Mouse (Mus musculus): ENCODE results near the gene Spag6. TPM values are rescaled to one million over a fixed set of nuclear protein-coding genes. Genes with fewer than 3 reads are reported as not detected.
A peak's percentile ranks its signal among the peaks of the same experiment; 100 is the strongest.

Spag6 gene
- polyA plus RNA-seq, 1 experiment from 2014 or later = not detected

GRCm38 (mm10) chr2:18689064-18689921, 4.5 kb upstream of the Spag6 start:
- H3K9ac ChIP-seq = peak overlapping the region; percentile 64; the same call in 1 of the 2 replicates
- peak overlapping the region; percentile 45 for H3K4me3 ChIP-seq
- H3K36me3 ChIP-seq = peaks cover 3% of the 10 kb centered on the region
- peaks cover 27% of the 10 kb centered on the region for H3K4me1 ChIP-seq (replicated peaks)
- H3K9me3 ChIP-seq = no peaks in the 10 kb centered on the region
- peak overlapping the region; percentile 74 for H3K4me2 ChIP-seq
- no peak overlapping the region for H3K27ac ChIP-seq (replicated peaks)
- ATAC-seq (ENCODE audit: low read depth) = peak; percentile 36
- under 1% methylated on average over 51 of the region's 51 CpGs for WGBS
- H3K27me3 ChIP-seq = peaks cover 84% of the 10 kb centered on the region

- ATAC-seq (ENCODE audit: low read depth) = peak; percentile 70
- Histone ChIP-seq H3K27ac (replicated peaks) (no peak overlapping the region), H3K9ac (peak overlapping the region; percentile 64), H3K4me3 (peak overlapping the region; percentile 45), H3K9me3 (no peaks in the 10 kb centered on the region), H3K36me3 (no peaks in the 10 kb centered on the region), H3K4me1 (replicated peaks) (peaks cover 32% of the 10 kb centered on the region), H3K27me3 (peaks cover 84% of the 10 kb centered on the region), H3K4me2 (peak overlapping the region; percentile 74)
- WGBS = under 1% methylated on average over 58 of the region's 58 CpGs
Measured at GRCm38 (mm10) chr2:18690055-18690691, 3.7 kb upstream of the Spag6 start.

GRCm38 (mm10) chr2:18690756-18691155, 3.1 kb upstream of the Spag6 start:
- H3K4me2 ChIP-seq = peak overlapping the region; percentile 74
- WGBS = 1% methylated on average over 9 of the region's 9 CpGs
- peak overlapping the region; percentile 45 for H3K4me3 ChIP-seq
- ATAC-seq (ENCODE audit: low read depth) = no peak
- peaks cover 86% of the 10 kb centered on the region for H3K27me3 ChIP-seq
- no peak overlapping the region for H3K9ac ChIP-seq
- no peaks in the 10 kb centered on the region for H3K36me3 ChIP-seq
- no peaks in the 10 kb centered on the region for H3K9me3 ChIP-seq
- H3K27ac ChIP-seq (replicated peaks) = no peak overlapping the region
- H3K4me1 ChIP-seq (replicated peaks) = peaks cover 32% of the 10 kb centered on the region

GRCm38 (mm10) chr2:18692031-18692430, 1.8 kb upstream of the Spag6 start:
- H3K36me3 ChIP-seq = no peaks in the 10 kb centered on the region
- no peaks in the 10 kb centered on the region for H3K9me3 ChIP-seq
- no peak overlapping the region for H3K4me3 ChIP-seq
- H3K9ac ChIP-seq = no peak overlapping the region
- H3K27ac ChIP-seq (replicated peaks) = no peak overlapping the region
- H3K4me2 ChIP-seq = no peak overlapping the region
- peaks cover 87% of the 10 kb centered on the region for H3K27me3 ChIP-seq
- ATAC-seq (ENCODE audit: low read depth) = no peak
- peaks cover 32% of the 10 kb centered on the region for H3K4me1 ChIP-seq (replicated peaks)

DNA sequence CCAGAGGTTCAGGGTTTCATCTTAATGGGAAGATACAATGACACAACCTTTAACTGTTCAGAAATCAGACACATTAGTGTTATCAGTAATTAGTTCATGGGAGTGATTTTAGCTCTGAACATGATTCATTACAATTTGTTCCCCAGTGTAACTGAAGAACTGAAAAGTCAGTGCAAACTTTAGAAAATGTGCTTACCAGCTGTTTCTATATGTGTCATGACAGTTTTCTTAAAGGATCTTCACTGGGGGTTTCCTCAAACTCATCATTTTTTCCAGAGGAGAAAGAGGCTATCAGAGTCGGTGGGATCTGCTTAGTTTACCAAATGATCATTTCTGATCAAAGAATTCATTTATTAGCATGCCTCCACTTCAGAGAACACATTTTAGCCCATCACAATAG, 1.3 kb upstream of the Spag6 start:
- no peak for ATAC-seq (ENCODE audit: low read depth)
- Histone ChIP-seq H3K27me3 (peaks cover 84% of the 10 kb centered on the region), H3K9me3 (no peaks in the 10 kb centered on the region), H3K9ac (no peak overlapping the region), H3K27ac (replicated peaks) (no peak overlapping the region), H3K4me3 (no peak overlapping the region), H3K36me3 (no peaks in the 10 kb centered on the region), H3K4me1 (replicated peaks) (peaks cover 32% of the 10 kb centered on the region), H3K4me2 (no peak overlapping the region)
- 0% methylated on average over 1 of the region's 1 CpGs for WGBS

GRCm38 (mm10) chr2:18693491-18693870, 351 bp upstream of the Spag6 start:
- Histone ChIP-seq H3K36me3 (no peaks in the 10 kb centered on the region), H3K4me3 (peak overlapping the region; percentile 51), H3K27ac (replicated peaks) (no peak overlapping the region), H3K9me3 (no peaks in the 10 kb centered on the region), H3K9ac (no peak overlapping the region), H3K4me1 (replicated peaks) (peaks cover 33% of the 10 kb centered on the region), H3K27me3 (peaks cover 83% of the 10 kb centered on the region), H3K4me2 (peak overlapping the region; percentile 88)
- ATAC-seq (ENCODE audit: low read depth) = no peak
- WGBS = 2% methylated on average over 5 of the region's 5 CpGs

DNA sequence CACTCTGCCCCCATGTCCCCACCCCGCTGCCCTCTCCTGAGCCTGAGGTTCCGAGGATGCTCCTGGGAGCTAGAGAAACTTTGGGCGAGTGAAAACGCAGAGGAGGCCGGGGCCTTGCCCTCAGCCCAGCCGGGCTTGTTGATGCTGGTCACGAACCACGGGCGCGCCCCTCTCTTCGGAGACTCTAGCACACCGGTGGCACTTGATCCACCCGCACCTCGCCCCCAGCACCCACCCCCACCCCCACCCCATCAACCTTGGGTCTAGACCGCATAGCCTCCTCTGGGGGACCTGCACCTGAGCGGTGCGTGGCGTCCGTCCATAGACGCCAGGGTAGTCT, 749 bp downstream of the Spag6 start:
- H3K4me3 ChIP-seq = peak overlapping the region; percentile 51
- H3K9ac ChIP-seq = peak overlapping the region; percentile 73
- under 1% methylated on average over 20 of the region's 20 CpGs for WGBS
- H3K27me3 ChIP-seq = peaks cover 83% of the 10 kb centered on the region
- H3K27ac ChIP-seq (replicated peaks) = no peak overlapping the region
- peak overlapping the region; percentile 88 for H3K4me2 ChIP-seq
- no peaks in the 10 kb centered on the region for H3K36me3 ChIP-seq
- no peaks in the 10 kb centered on the region for H3K9me3 ChIP-seq
- ATAC-seq (ENCODE audit: low read depth) = peak; percentile 26
- H3K4me1 ChIP-seq (replicated peaks) = peaks cover 31% of the 10 kb centered on the region

- Histone ChIP-seq H3K4me3 (peak overlapping the region; percentile 51; the same call in 1 of the 2 replicates), H3K4me2 (peak overlapping the region; percentile 88; the same call in 1 of the 2 replicates), H3K9ac (no peak overlapping the region), H3K36me3 (no peaks in the 10 kb centered on the region), H3K27ac (replicated peaks) (no peak overlapping the region), H3K4me1 (replicated peaks) (peaks cover 25% of the 10 kb centered on the region), H3K27me3 (peaks cover 84% of the 10 kb centered on the region), H3K9me3 (no peaks in the 10 kb centered on the region)
- 6% methylated on average over 8 of the region's 8 CpGs for WGBS
- no peak for ATAC-seq (ENCODE audit: low read depth)
Measured at GRCm38 (mm10) chr2:18695163-18695562, 1.3 kb downstream of the Spag6 start.

- Histone ChIP-seq H3K27ac (replicated peaks) (no peak overlapping the region), H3K9me3 (no peaks in the 10 kb centered on the region), H3K4me3 (no peak overlapping the region), H3K9ac (no peak overlapping the region), H3K36me3 (no peaks in the 10 kb centered on the region), H3K4me2 (no peak overlapping the region), H3K4me1 (replicated peaks) (peaks cover 21% of the 10 kb centered on the region), H3K27me3 (peaks cover 85% of the 10 kb centered on the region)
- no peak for ATAC-seq (ENCODE audit: low read depth)
- 3% methylated on average over 7 of the region's 7 CpGs for WGBS
Measured at GRCm38 (mm10) chr2:18695629-18696150, 1.9 kb downstream of the Spag6 start.

DNA sequence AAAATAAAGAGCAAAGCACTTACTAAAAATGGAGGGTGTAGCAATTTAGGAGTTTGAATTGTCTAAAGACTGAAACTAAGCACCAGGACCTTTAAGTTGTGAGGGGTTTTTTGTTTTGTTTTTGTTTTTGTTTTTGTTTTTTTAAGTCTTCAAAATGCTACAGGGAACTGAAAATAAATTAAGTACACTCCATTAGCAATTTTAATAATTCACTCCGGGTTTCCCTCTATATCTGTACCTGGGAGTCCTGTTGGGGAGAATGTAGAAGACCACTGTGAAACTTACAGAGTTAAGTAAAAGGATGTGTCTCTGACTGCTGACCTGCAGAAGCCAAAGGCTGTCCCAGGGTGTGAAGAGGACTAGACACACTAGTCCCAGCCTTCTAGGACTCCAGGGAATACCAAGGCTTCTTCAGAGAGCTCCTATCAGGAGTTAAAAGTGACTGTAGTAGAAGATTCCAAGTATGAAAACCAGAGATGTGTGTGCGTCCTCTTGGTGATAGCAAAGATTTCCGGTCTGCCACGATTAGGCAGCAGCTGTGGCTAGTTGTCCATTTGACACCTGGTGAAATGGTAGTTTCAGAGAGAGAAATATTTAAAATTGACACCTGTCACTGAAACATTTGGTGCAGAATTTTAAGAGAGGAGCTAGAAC, 3.9 kb downstream of the Spag6 start:
- Histone ChIP-seq H3K9me3 (no peaks in the 10 kb centered on the region), H3K4me2 (no peak overlapping the region), H3K36me3 (no peaks in the 10 kb centered on the region), H3K27me3 (peaks cover 84% of the 10 kb centered on the region), H3K4me3 (no peak overlapping the region), H3K4me1 (replicated peaks) (peaks cover 21% of the 10 kb centered on the region), H3K9ac (no peak overlapping the region), H3K27ac (replicated peaks) (no peak overlapping the region)
- ATAC-seq (ENCODE audit: low read depth) = no peak
- under 1% methylated on average over 4 of the region's 4 CpGs for WGBS

DNA sequence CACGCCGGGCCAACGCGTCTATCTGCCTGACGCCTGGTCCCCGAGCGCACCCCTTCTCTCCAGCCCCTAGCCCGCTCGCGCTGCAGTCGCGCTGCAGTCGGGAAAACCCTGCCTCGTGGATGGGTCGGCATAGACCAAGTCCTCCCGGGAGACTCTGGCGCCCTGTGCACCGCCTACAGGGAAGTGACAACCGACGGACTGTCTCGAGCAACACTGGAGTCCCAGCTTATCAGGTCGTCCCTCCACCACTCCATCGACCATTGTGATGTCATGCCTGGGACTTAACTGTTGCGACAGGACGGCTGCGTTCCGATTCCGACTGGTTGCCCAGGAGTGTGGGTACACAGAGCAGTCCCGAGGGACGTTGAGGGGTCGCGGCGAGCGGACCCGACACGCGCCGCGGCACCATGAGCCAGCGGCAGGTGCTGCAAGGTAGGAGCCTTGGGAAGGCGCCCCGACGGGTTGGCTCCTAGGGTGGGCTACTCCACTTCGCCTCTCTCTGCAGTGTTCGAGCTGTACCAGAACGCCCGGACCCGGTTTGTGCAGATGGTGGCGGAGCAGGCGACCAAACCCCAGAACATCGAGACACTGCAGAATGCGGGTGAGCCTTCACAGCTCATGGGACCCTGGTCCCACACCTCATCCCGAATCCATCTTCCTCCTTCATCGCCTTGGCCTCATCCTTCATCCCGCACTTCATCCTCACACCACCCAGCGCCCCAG, 5.0 kb downstream of the Spag6 start:
- H3K27ac ChIP-seq (replicated peaks) = no peak overlapping the region
- no peak for ATAC-seq (ENCODE audit: low read depth)
- no peak overlapping the region for H3K4me2 ChIP-seq
- under 1% methylated on average over 56 of the region's 56 CpGs for WGBS
- H3K9ac ChIP-seq = no peak overlapping the region
- H3K9me3 ChIP-seq = no peaks in the 10 kb centered on the region
- peaks cover 82% of the 10 kb centered on the region for H3K27me3 ChIP-seq
- peaks cover 20% of the 10 kb centered on the region for H3K4me1 ChIP-seq (replicated peaks)
- H3K4me3 ChIP-seq = peak overlapping the region; percentile 11
- no peaks in the 10 kb centered on the region for H3K36me3 ChIP-seq
